Mouse (Mus musculus): ENCODE results near the gene Iqsec1.

Iqsec1 gene

GRCm38 (mm10) chr6:90749414-90749937 lies 239.0 kb downstream of the Iqsec1 start:
- DNase-seq: no peak

GRCm38 (mm10) chr6:90748976-90749375 lies 239.5 kb downstream of the Iqsec1 start:
- no peak for DNase-seq

GRCm38 (mm10) chr6:90746331-90746864 lies 242.1 kb downstream of the Iqsec1 start:
- peak; percentile 58 for DNase-seq

GRCm38 (mm10) chr6:90745401-90746198 lies 242.9 kb downstream of the Iqsec1 start:
- DNase-seq: peak; percentile 41

GRCm38 (mm10) chr6:90742453-90742852 lies 246.0 kb downstream of the Iqsec1 start:
- no peak for DNase-seq

- DNase-seq: peak; percentile 57
Observed at GRCm38 (mm10) chr6:90741717-90742116, 246.8 kb downstream of the Iqsec1 start.

- no peak for DNase-seq
Observed at GRCm38 (mm10) chr6:90741056-90741420, 247.4 kb downstream of the Iqsec1 start.

GRCm38 (mm10) chr6:90740348-90741055 lies 248.0 kb downstream of the Iqsec1 start:
- DNase-seq: peak; percentile 69

- DNase-seq: peak; percentile 94
Observed at GRCm38 (mm10) chr6:90737376-90737775, 251.1 kb downstream of the Iqsec1 start.

- peak; percentile 74 for DNase-seq
Observed at GRCm38 (mm10) chr6:90736691-90737245, 251.7 kb downstream of the Iqsec1 start.

- DNase-seq: peak; percentile 59
Observed at GRCm38 (mm10) chr6:90736074-90736672, 252.3 kb downstream of the Iqsec1 start.

- DNase-seq: no peak
Observed at GRCm38 (mm10) chr6:90735396-90736036, 253.0 kb downstream of the Iqsec1 start.

GRCm38 (mm10) chr6:90734806-90735205 lies 253.7 kb downstream of the Iqsec1 start:
- no peak for DNase-seq

GRCm38 (mm10) chr6:90731327-90731726 lies 257.2 kb downstream of the Iqsec1 start:
- no peak for DNase-seq

GRCm38 (mm10) chr6:90729829-90730228 lies 258.7 kb downstream of the Iqsec1 start:
- DNase-seq: no peak

- DNase-seq: peak; percentile 86
Observed at GRCm38 (mm10) chr6:90728491-90728931, 260.0 kb downstream of the Iqsec1 start.

GRCm38 (mm10) chr6:90727826-90728225 lies 260.7 kb downstream of the Iqsec1 start:
- no peak for DNase-seq

- DNase-seq: no peak
Observed at GRCm38 (mm10) chr6:90726711-90727122, 261.8 kb downstream of the Iqsec1 start.

GRCm38 (mm10) chr6:90725526-90725925 lies 263.0 kb downstream of the Iqsec1 start:
- DNase-seq: no peak

- no peak for DNase-seq
Observed at GRCm38 (mm10) chr6:90722993-90723392, 265.5 kb downstream of the Iqsec1 start.

GRCm38 (mm10) chr6:90720996-90721746 lies 267.3 kb downstream of the Iqsec1 start:
- DNase-seq: peak; percentile 82

GRCm38 (mm10) chr6:90720201-90720600 lies 268.3 kb downstream of the Iqsec1 start:
- no peak for DNase-seq
